Mouse (Mus musculus): ENCODE measurements at regions not wholly inside any gene's neighbourhood (a gene's known extent, or its start where the extent isn't known, plus 50 kb on each side); places are given as distances from the start of the nearest gene placed in this dataset.

- no peak for TF ChIP-seq CTCF (IDR thresholded peaks at IDR 0.05; ENCODE audit: low read depth, low read length)
- no peak for TF ChIP-seq POLR2A (IDR thresholded peaks at IDR 0.05; ENCODE audit: extremely low read depth, insufficient read depth, low read length)
Observed at GRCm38 (mm10) chr9:52738560-52739100, 59.0 kb upstream of the AI593442 start.

All from liver, adult 2 months (tissue).